Mouse (Mus musculus): ENCODE data around the gene Dlec1. TPM values are rescaled to one million over a fixed set of nuclear protein-coding genes. Genes with fewer than 3 reads are reported as not detected.

Gene Dlec1
- polyA plus RNA-seq, 1 experiment = 1.8 TPM

DNA sequence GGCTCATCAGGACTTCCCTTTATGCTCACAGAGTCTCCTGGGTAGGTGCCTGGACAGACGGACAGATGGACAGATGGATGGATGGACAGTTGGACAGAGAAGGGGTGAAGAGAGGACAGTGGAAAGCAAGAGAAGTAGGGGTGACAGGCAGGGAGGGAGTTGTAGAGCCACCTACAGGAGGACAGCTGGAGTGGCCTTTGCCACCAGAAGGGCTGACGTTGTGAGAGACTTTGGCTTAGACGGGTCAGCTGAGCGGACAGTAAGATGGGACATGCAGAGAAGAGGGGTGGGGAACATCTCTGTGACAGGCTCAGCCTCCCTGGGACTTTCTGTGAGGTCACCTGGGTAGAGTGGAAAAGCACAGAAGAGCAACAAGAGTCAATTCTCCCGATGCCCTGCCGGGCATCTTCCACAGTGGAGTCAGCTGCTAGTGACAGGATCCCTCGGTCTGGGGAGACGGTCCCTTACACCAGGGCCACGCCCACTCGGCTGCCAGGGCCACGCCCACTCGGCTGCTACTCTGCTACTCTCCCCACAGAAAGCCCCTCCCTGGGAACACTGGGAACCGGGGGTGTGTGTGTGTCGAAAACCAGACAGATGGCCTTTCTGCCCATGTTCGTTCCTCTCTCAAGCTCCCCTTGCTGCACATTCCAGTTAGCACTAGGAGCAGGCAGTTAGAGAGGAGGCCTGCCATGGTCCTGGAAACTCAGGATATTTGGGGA is 1.9 kb upstream of the Dlec1 start:
- Histone ChIP-seq H3K27ac (ENCODE audit: insufficient read depth, low read length) (no peak overlapping the region), H3K4me1 (ENCODE audit: control insufficient read depth, insufficient read depth, low read length) (no peaks in the 10 kb centered on the region), H3K4me3 (ENCODE audit: insufficient read depth, low read length) (no peak overlapping the region)
- TF ChIP-seq POLR2A (IDR thresholded peaks at IDR 0.05; ENCODE audit: low read depth, low read length) (no peak), CTCF (IDR thresholded peaks at IDR 0.05; ENCODE audit: borderline replicate concordance, insufficient read depth, low read length) (no peak)

DNA sequence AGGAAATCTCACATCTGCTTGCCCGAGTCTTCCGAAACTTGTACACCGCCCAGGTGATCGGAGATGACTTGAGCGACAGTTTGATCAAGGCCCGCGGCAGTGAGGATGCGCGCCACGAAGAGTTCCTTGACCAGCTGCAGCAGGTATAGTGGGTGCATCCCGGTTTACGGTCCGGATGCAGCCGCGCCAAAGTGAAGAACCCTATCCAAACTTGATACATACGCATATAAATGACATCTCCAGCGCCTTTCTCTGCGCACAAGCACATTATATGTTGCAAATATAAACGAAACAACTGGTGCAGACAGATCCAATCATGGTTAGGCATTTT is 470 bp downstream of the Dlec1 start:
- Histone ChIP-seq H3K27ac (ENCODE audit: insufficient read depth, low read length) (no peak overlapping the region), H3K4me1 (ENCODE audit: control insufficient read depth, insufficient read depth, low read length) (no peaks in the 10 kb centered on the region), H3K4me3 (ENCODE audit: insufficient read depth, low read length) (peak overlapping the region; percentile 57)
- TF ChIP-seq POLR2A (IDR thresholded peaks at IDR 0.05; ENCODE audit: low read depth, low read length) (no peak; the same call in 1 of the 2 replicates), CTCF (IDR thresholded peaks at IDR 0.05; ENCODE audit: borderline replicate concordance, insufficient read depth, low read length) (no peak)

DNA sequence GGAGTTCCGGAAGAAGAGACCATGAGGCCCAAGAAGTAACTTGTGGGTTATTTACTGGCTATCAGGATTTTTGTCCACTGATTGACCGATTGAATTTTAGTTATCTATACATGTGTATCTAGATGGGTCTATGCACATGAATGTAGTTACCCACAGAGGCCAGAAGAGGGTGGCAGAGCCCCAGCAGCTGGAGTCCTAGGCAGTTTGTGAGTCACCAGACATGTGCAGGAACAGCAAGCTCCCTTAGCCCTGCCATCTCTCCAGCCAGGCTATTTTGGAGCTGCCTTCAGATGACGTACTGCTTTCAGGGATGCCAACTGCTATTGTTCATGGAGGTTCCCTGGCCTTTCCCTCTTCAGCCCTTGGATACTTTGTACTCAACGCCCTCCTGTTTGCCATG is 5.3 kb downstream of the Dlec1 start:
- H3K4me3 ChIP-seq (ENCODE audit: insufficient read depth, low read length) = no peak overlapping the region
- TF ChIP-seq CTCF (IDR thresholded peaks at IDR 0.05; ENCODE audit: borderline replicate concordance, insufficient read depth, low read length) (peak; percentile 42; the same call in 1 of the 2 replicates), POLR2A (IDR thresholded peaks at IDR 0.05; ENCODE audit: low read depth, low read length) (no peak)
- no peaks in the 10 kb centered on the region for H3K4me1 ChIP-seq (ENCODE audit: control insufficient read depth, insufficient read depth, low read length)
- H3K27ac ChIP-seq (ENCODE audit: insufficient read depth, low read length) = no peak overlapping the region

DNA sequence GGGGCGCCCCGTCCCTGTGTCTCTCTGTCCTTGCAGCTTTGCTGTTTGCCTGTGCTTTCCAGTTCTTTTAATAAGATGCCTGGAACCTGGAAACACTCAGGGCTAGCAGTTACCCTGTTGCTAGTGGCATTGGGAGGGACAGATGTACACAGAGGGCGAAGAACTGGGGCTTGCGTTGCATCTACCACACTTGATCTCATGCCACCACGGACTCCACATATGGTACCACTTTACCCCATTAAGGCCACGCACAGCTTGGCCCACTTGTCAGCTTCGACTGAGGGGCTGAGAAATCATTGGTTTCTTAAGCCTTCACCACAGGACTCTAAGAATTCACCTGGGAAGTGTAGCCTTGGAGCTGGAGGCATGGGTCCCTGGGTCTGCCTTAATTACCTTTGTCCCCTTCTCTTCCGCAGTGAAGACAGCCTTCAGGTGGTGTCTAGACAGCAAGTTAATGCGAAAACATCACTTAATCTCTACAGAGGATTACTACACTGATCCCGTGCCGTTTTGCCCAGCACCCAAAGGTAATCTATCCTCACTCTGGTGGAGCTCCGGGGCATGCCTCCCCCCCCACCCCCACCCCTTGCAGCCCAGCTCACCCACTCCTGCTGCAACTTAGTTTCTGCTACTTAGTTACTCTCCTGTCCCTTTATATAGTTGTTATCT is 7.5 kb downstream of the Dlec1 start:
- no peak for TF ChIP-seq POLR2A (IDR thresholded peaks at IDR 0.05; ENCODE audit: low read depth, low read length)
- no peak for TF ChIP-seq CTCF (IDR thresholded peaks at IDR 0.05; ENCODE audit: borderline replicate concordance, insufficient read depth, low read length)
- no peak overlapping the region for H3K4me3 ChIP-seq (ENCODE audit: insufficient read depth, low read length)
- no peaks in the 10 kb centered on the region for H3K4me1 ChIP-seq (ENCODE audit: control insufficient read depth, insufficient read depth, low read length)
- H3K27ac ChIP-seq (ENCODE audit: insufficient read depth, low read length) = no peak overlapping the region

DNA sequence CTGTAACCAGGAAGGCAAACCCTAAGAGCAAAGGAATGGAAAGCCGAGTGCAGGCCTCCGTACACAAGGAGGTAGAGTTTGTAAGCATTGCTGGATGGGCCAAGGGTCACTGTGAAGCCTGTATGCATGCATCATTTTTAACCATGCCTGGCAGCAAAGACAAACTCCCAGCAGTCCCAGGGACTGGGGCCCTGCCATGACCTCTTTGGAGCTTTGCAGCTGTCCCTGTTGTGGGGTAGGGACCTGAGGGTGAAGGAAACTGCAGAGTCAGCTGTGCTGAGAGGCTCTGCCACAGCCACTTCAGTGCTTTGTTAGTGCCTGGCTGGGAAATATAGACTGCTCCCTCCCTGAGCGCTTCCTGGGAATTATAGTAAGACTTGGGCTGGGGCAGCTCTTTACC is 8.4 kb downstream of the Dlec1 start:
- Histone ChIP-seq H3K4me3 (ENCODE audit: insufficient read depth, low read length) (no peak overlapping the region), H3K4me1 (ENCODE audit: control insufficient read depth, insufficient read depth, low read length) (no peaks in the 10 kb centered on the region), H3K27ac (ENCODE audit: insufficient read depth, low read length) (no peak overlapping the region)
- no peak for TF ChIP-seq CTCF (IDR thresholded peaks at IDR 0.05; ENCODE audit: borderline replicate concordance, insufficient read depth, low read length)
- no peak for TF ChIP-seq POLR2A (IDR thresholded peaks at IDR 0.05; ENCODE audit: low read depth, low read length)

DNA sequence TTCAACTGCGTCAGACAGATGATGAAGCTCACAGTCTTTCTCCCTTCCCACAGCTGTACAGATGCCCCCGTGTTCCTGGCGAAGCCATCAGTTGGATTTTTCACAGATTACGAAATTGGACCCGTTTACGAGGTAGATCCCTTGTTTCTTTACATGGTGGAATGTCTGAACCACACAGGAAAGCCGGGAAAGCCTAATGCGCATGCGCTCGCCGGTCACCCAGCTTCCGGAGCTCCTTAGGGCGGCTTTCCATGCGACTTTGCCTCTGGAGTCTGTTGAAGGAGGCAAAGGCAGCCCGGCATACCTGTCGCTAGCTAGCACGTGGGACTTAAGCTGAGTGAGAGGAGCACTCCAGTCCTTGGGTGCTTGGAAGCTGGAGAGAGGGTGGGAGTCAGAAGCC is 12.6 kb downstream of the Dlec1 start:
- TF ChIP-seq POLR2A (IDR thresholded peaks at IDR 0.05; ENCODE audit: low read depth, low read length) (no peak), CTCF (IDR thresholded peaks at IDR 0.05; ENCODE audit: borderline replicate concordance, insufficient read depth, low read length) (no peak)
- Histone ChIP-seq H3K4me1 (ENCODE audit: control insufficient read depth, insufficient read depth, low read length) (no peaks in the 10 kb centered on the region), H3K27ac (ENCODE audit: insufficient read depth, low read length) (no peak overlapping the region), H3K4me3 (ENCODE audit: insufficient read depth, low read length) (no peak overlapping the region)

DNA sequence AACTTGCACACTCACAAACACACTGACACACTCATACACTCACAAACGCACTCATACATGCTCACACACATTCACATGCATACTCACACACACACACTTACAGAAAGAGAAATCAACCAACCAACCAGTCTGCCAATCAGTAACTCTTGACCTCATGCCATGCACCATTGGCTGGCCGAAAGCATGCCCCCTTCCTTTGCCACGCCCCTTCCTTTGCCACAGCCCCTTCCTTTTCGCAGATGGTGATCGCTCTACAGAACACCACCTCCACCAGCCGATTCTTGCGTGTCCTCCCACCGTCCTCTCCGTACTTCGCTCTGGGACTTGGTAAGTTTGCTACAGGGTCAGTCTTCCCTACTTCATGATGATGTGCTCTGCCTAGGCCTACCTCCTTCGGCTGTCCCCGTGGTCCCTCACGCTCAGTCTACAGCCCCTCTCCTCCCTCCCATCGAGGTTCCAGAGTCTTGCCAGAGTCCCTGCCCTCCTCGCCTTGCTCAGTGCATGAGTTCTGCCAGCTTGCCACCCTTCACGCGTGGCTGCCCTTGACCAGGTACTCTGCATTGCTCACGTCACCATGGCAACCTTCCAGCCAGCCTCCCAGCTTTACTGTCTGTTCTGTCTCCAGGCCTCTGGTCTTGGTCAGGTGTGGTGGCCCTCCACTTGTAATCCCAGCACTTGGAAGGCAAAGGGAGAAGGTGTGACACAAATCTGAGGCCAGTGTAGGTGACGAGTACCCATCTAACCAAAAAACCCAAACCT is 17.3 kb downstream of the Dlec1 start:
- TF ChIP-seq CTCF (IDR thresholded peaks at IDR 0.05; ENCODE audit: borderline replicate concordance, insufficient read depth, low read length) (no peak), POLR2A (IDR thresholded peaks at IDR 0.05; ENCODE audit: low read depth, low read length) (no peak)
- no peak overlapping the region for H3K27ac ChIP-seq (ENCODE audit: insufficient read depth, low read length)
- H3K4me3 ChIP-seq (ENCODE audit: insufficient read depth, low read length) = no peak overlapping the region
- H3K4me1 ChIP-seq (ENCODE audit: control insufficient read depth, insufficient read depth, low read length) = no peaks in the 10 kb centered on the region

DNA sequence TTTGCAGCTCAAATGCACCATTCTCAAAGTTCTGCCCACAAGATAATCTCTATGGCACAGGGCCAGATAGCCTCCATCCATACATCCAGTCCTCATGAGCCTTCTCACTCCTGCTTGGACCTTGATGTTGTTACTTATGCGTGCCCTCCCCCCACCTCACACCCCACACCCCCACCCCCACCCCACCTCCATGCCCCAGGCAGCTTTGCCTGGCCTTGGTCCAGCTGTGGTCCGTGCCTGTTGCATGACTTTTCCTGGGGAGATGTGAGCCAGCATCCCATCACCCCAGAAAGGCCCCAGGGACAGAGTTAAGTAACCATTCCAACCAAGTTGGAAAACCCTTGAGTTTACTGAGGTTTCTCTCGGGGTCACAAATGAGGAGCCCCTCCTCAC is 17.9 kb downstream of the Dlec1 start:
- Histone ChIP-seq H3K4me3 (ENCODE audit: insufficient read depth, low read length) (no peak overlapping the region), H3K27ac (ENCODE audit: insufficient read depth, low read length) (no peak overlapping the region), H3K4me1 (ENCODE audit: control insufficient read depth, insufficient read depth, low read length) (no peaks in the 10 kb centered on the region)
- TF ChIP-seq CTCF (IDR thresholded peaks at IDR 0.05; ENCODE audit: borderline replicate concordance, insufficient read depth, low read length) (no peak), POLR2A (IDR thresholded peaks at IDR 0.05; ENCODE audit: low read depth, low read length) (no peak)

DNA sequence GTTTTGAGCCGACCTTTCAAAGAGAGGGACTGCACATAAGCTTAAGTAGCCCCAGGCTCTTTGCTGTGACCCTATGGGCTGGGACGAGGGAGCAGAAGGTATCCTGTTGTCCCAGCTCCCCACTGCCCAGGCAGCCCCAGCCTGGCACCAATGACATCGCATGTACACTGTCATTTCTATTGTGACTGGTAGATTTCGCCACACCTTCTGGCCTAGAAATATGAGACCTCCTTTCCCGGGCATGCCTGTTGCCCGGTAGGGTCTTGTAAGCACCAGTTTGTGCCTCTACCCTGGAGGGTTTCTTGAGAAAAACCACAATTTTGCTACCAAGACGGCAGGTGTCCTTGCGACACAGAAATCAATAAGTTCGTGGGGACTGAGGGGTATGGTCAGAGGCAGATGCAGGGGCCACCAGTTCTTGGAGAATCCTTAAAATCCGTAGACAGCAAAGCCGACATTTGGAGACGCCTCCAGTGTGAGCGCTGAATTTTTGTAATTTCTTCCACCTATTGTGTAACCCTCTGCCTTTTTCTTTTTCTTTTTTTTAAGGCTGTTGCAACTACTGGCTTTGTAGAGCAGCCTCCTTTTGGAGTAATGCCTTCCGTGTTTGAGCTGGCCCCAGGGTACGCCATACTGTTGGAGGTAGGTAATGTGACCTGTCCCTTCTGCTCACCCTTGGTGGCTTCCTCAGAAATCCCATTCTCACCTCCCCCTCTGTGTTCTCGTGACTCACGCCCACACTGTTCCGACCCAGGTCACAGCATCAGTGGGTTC is 20.5 kb downstream of the Dlec1 start:
- TF ChIP-seq POLR2A (IDR thresholded peaks at IDR 0.05; ENCODE audit: low read depth, low read length) (no peak), CTCF (IDR thresholded peaks at IDR 0.05; ENCODE audit: borderline replicate concordance, insufficient read depth, low read length) (no peak)
- Histone ChIP-seq H3K4me1 (ENCODE audit: control insufficient read depth, insufficient read depth, low read length) (no peaks in the 10 kb centered on the region), H3K27ac (ENCODE audit: insufficient read depth, low read length) (no peak overlapping the region), H3K4me3 (ENCODE audit: insufficient read depth, low read length) (no peak overlapping the region)
